Mouse (Mus musculus) lung, postnatal 0 days (tissue): ENCODE results near the gene Emc7. TPM values are rescaled to one million over a fixed set of nuclear protein-coding genes. Genes with fewer than 3 reads are reported as not detected.

Experiments used
- ATAC-seq: fragments of 200-750 bp; cut with Nextera tagmentation; 2 replicates; pipeline ENCODE4 v1.8.0; 2017; ENCODE audit warnings: moderate library complexity
- DNase-seq: peaks from one replicate; pipeline ENCODE4 v3.0.0-alpha.2; 2016; ENCODE audit warnings: low spot score
- H3K27ac ChIP-seq: fragments of 300-500 bp; sonication (generic); 2 replicates; pipeline ENCODE4 v1.5.1; 2014; ENCODE audit warnings: antibody characterized with exemption, mild to moderate bottlenecking, low read length, mixed read lengths
- H3K27me3 ChIP-seq: fragments of 300-500 bp; sonication (generic); replicated peaks from 2 replicates; pipeline ENCODE4 v1.6.1; 2014; ENCODE audit warnings: low read length, mixed read lengths; ENCODE audit not compliant: insufficient read depth
- H3K36me3 ChIP-seq: fragments of 300-500 bp; sonication (generic); 2 replicates; pipeline ENCODE4 v1.6.1; 2014; ENCODE audit warnings: low read length, mixed read lengths; ENCODE audit not compliant: insufficient read depth
- H3K4me1 ChIP-seq: fragments of 300-500 bp; sonication (generic); 2 replicates; pipeline ENCODE4 v1.6.1; 2014; ENCODE audit warnings: antibody characterized with exemption, low read depth, low read length, mixed read lengths; ENCODE audit not compliant: insufficient read depth
- H3K4me2 ChIP-seq: fragments of 300-500 bp; sonication (generic); replicated peaks from 2 replicates; pipeline ENCODE4 v1.6.1; 2014; ENCODE audit warnings: low read depth, mild to moderate bottlenecking, low read length, moderate library complexity, mixed read lengths
- H3K4me3 ChIP-seq: fragments of 300-500 bp; sonication (generic); 2 replicates; pipeline ENCODE4 v1.5.1; 2014; ENCODE audit warnings: low read depth, low read length
- H3K9ac ChIP-seq: fragments of 300-500 bp; sonication (generic); replicated peaks from 2 replicates; pipeline ENCODE4 v1.6.1; 2014; ENCODE audit warnings: low read depth, mild to moderate bottlenecking
- H3K9me3 ChIP-seq: fragments of 300-500 bp; sonication (generic); 2 replicates; pipeline ENCODE4 v1.6.1; 2016; ENCODE audit warnings: low read length, mixed read lengths
- CTCF ChIP-seq: IDR thresholded peaks from 2 replicates; pipeline ENCODE4 v1.5.1; 2016; ENCODE audit warnings: antibody characterized with exemption, mild to moderate bottlenecking
- EP300 ChIP-seq: IDR thresholded peaks from 2 replicates; pipeline ENCODE4 v1.6.1; 2016; ENCODE audit warnings: antibody characterized with exemption, mild to moderate bottlenecking, control low read depth
- WGBS: fragments of 180-500 bp; shearing (Covaris S2); extraction: QIAGEN DNeasy Blood & Tissue Kit; methylation state at CpG from one replicate; pipeline ENCODE4 v1.1.7; 2014; 5-methylcytosine and 5-hydroxymethylcytosine counted together
- polyA plus RNA-seq: library from polyadenylated mRNA; unstranded; fragments of >200 nt; fragmentation: Nextera tagmentation; extraction: Ambion mirVana; gene quantifications from 2 replicates; pipeline ENCODE4 v1.2.1, GENCODE M21; 2015

Gene Emc7
- polyA plus RNA-seq, 1 experiment from 2014 or later: 31.6 TPM

- Histone ChIP-seq H3K4me1 (no peaks in the 10 kb centered on the region), H3K9ac (no peak overlapping the region), H3K27me3 (no peaks in the 10 kb centered on the region), H3K4me3 (no peak overlapping the region), H3K27ac (no peak overlapping the region), H3K36me3 (no peaks in the 10 kb centered on the region), H3K4me2 (no peak overlapping the region), H3K9me3 (no peaks in the 10 kb centered on the region)
- 86% methylated on average over 4 of the region's 4 CpGs for WGBS
- no peak for DNase-seq
- no peak for ATAC-seq
- TF ChIP-seq CTCF: peak; percentile 37
- TF ChIP-seq EP300: no peak
Observed at GRCm38 (mm10) chr2:112520526-112521482, 66.0 kb downstream of the Emc7 start.

Other genes with a start within 250 kb of the Emc7 start
- 11.0 and 11.9 TPM in 2 replicates for gene Lpcat4, start 215.5 kb upstream of the Emc7 start, polyA plus RNA-seq
- gene Nutm1, start 195.7 kb upstream of the Emc7 start, polyA plus RNA-seq: 0.02 TPM in 1 of 2 replicates, not detected in the other
- 116 and 120 TPM in 2 replicates for gene Nop10, start 193.1 kb upstream of the Emc7 start, polyA plus RNA-seq
- 9.0 and 9.7 TPM in 2 replicates for gene Slc12a6, start 189.2 kb upstream of the Emc7 start, polyA plus RNA-seq
- not detected in 2 replicates for gene Gm21985, start 188.7 kb upstream of the Emc7 start, polyA plus RNA-seq
- gene Emc4, start 87.0 kb upstream of the Emc7 start, polyA plus RNA-seq: 120 and 138 TPM in 2 replicates
- gene Katnbl1, start 75.8 kb upstream of the Emc7 start, polyA plus RNA-seq: 22.3 and 24.4 TPM in 2 replicates
- not detected in 2 replicates for gene Chrm5, start 25.8 kb downstream of the Emc7 start, polyA plus RNA-seq
- gene Aven, start 38.0 kb downstream of the Emc7 start, polyA plus RNA-seq: 2.4 and 3.0 TPM in 2 replicates